Mouse (Mus musculus): ENCODE results near the gene 1700013F07Rik. TPM values are rescaled to one million over a fixed set of nuclear protein-coding genes. Genes with fewer than 3 reads are reported as not detected.

1700013F07Rik gene
- total and polyA plus RNA-seq, 2 experiments from 2014 or later, result 1.8 to 4.5 TPM

GRCm38 (mm10) chr3:108554111-108554561 is 20.2 kb downstream of the 1700013F07Rik start:
- Histone ChIP-seq H3K9ac (peak overlapping the region; percentile 83), H3K36me3 (ENCODE audit: insufficient read depth) (peaks cover 20% of the 10 kb centered on the region), H3K9me3 (ENCODE audit: low read length) (no peaks in the 10 kb centered on the region), H3K4me1 (ENCODE audit: insufficient read depth) (no peaks in the 10 kb centered on the region), H3K4me2 (ENCODE audit: low read depth) (peak overlapping the region; percentile 79), H3K27ac (ENCODE audit: low read depth, low read length) (peak overlapping the region; percentile 91), H3K4me3 (ENCODE audit: low read depth, low read length) (peak overlapping the region; percentile 56), H3K27me3 (ENCODE audit: insufficient read depth, low read length) (no peaks in the 10 kb centered on the region)
- TF ChIP-seq CTCF (IDR thresholded peaks at IDR 0.05; ENCODE audit: low read depth), result no peak
- ATAC-seq (peak; percentile 81), DNase-seq (peak; percentile 69)
- under 1% methylated on average over 40 of the region's 42 CpGs for WGBS

- WGBS, result 19% methylated on average over 22 of the region's 22 CpGs
- TF ChIP-seq CTCF (IDR thresholded peaks at IDR 0.05; ENCODE audit: low read depth), result peak; percentile 91
Observed at GRCm38 (mm10) chr3:108554587-108555312, 20.8 kb downstream of the 1700013F07Rik start.

GRCm38 (mm10) chr3:108557888-108558287 is 23.9 kb downstream of the 1700013F07Rik start:
- no peak overlapping the region for H3K27ac ChIP-seq (ENCODE audit: low read depth, low read length)
- 94% methylated on average over 4 of the region's 4 CpGs for WGBS
- peaks cover 31% of the 10 kb centered on the region for H3K36me3 ChIP-seq (ENCODE audit: insufficient read depth)
- no peak overlapping the region for H3K9ac ChIP-seq
- no peak for TF ChIP-seq CTCF (IDR thresholded peaks at IDR 0.05; ENCODE audit: low read depth)
- no peaks in the 10 kb centered on the region for H3K4me1 ChIP-seq (ENCODE audit: insufficient read depth)
- DNase-seq (no peak), ATAC-seq (no peak)
- H3K4me2 ChIP-seq (ENCODE audit: low read depth), result no peak overlapping the region
- H3K4me3 ChIP-seq (ENCODE audit: low read depth, low read length), result no peak overlapping the region
- no peaks in the 10 kb centered on the region for H3K27me3 ChIP-seq (ENCODE audit: insufficient read depth, low read length)
- H3K9me3 ChIP-seq (ENCODE audit: low read length), result no peaks in the 10 kb centered on the region

More at GRCm38 (mm10) chr3:108554587-108555312, 20.8 kb downstream of the 1700013F07Rik start:
- Histone ChIP-seq H3K4me1 (ENCODE audit: insufficient read depth) (no peaks in the 10 kb centered on the region), H3K4me2 (ENCODE audit: low read depth) (peak overlapping the region; percentile 79), H3K27me3 (ENCODE audit: insufficient read depth, low read length) (no peaks in the 10 kb centered on the region), H3K4me3 (ENCODE audit: low read depth, low read length) (peak overlapping the region; percentile 56), H3K9ac (peak overlapping the region; percentile 83), H3K9me3 (ENCODE audit: low read length) (no peaks in the 10 kb centered on the region), H3K36me3 (ENCODE audit: insufficient read depth) (peaks cover 22% of the 10 kb centered on the region), H3K27ac (ENCODE audit: low read depth, low read length) (peak overlapping the region; percentile 91)
- peak; percentile 98 for ATAC-seq
- DNase-seq, result peak; percentile 97

- ATAC-seq, result peak; percentile 97
- peak within 1 kb of the TSS; percentile 77 for H3K4me2 ChIP-seq (ENCODE audit: low read depth)
- peak; percentile 99 for DNase-seq
- peak within 1 kb of the TSS; percentile 85 for H3K9ac ChIP-seq
- H3K36me3 ChIP-seq (ENCODE audit: insufficient read depth), result peaks cover 26% of the 10 kb centered on the region
- WGBS, result under 1% methylated on average over 45 of the region's 45 CpGs
- peak within 1 kb of the TSS; percentile 83 for H3K4me3 ChIP-seq (ENCODE audit: low read depth, low read length)
- H3K9me3 ChIP-seq (ENCODE audit: low read length), result no peaks in the 10 kb centered on the region
- no peak for TF ChIP-seq CTCF (IDR thresholded peaks at IDR 0.05; ENCODE audit: low read depth)
- H3K27ac ChIP-seq (ENCODE audit: low read depth, low read length), result peak within 1 kb of the TSS; percentile 77
- no peaks in the 10 kb centered on the region for H3K4me1 ChIP-seq (ENCODE audit: insufficient read depth)
- H3K27me3 ChIP-seq (ENCODE audit: insufficient read depth, low read length), result no peaks in the 10 kb centered on the region
Observed at GRCm38 (mm10) chr3:108562133-108562730, 28.3 kb downstream of the 1700013F07Rik start, which contains the start of gene Tmem167b. TSS of gene Tmem167b (minus strand) at chr3:108562466.

- Histone ChIP-seq H3K9me3 (ENCODE audit: low read length) (no peaks in the 10 kb centered on the region), H3K4me3 (ENCODE audit: low read depth, low read length) (peak overlapping the region; percentile 83), H3K4me1 (ENCODE audit: insufficient read depth) (no peaks in the 10 kb centered on the region), H3K27ac (ENCODE audit: low read depth, low read length) (peak overlapping the region; percentile 77), H3K4me2 (ENCODE audit: low read depth) (peak overlapping the region; percentile 77), H3K9ac (peak overlapping the region; percentile 33; the same call in 1 of the 2 replicates), H3K27me3 (ENCODE audit: insufficient read depth, low read length) (no peaks in the 10 kb centered on the region), H3K36me3 (ENCODE audit: insufficient read depth) (peaks cover 22% of the 10 kb centered on the region)
- 4% methylated on average over 15 of the region's 15 CpGs for WGBS
- ATAC-seq, result peak; percentile 69
- peak; percentile 66 for TF ChIP-seq CTCF (IDR thresholded peaks at IDR 0.05; ENCODE audit: low read depth)
- no peak for DNase-seq
Observed at GRCm38 (mm10) chr3:108562777-108563271, 28.9 kb downstream of the 1700013F07Rik start.

GRCm38 (mm10) chr3:108563309-108563708 is 29.4 kb downstream of the 1700013F07Rik start:
- Histone ChIP-seq H3K27ac (ENCODE audit: low read depth, low read length) (peak overlapping the region; percentile 77), H3K4me2 (ENCODE audit: low read depth) (peak overlapping the region; percentile 77), H3K36me3 (ENCODE audit: insufficient read depth) (peaks cover 19% of the 10 kb centered on the region), H3K4me3 (ENCODE audit: low read depth, low read length) (peak overlapping the region; percentile 83), H3K4me1 (ENCODE audit: insufficient read depth) (no peaks in the 10 kb centered on the region), H3K9ac (peak overlapping the region; percentile 33; the same call in 1 of the 2 replicates), H3K9me3 (ENCODE audit: low read length) (no peaks in the 10 kb centered on the region), H3K27me3 (ENCODE audit: insufficient read depth, low read length) (no peaks in the 10 kb centered on the region)
- 13% methylated on average over 4 of the region's 4 CpGs for WGBS
- peak; percentile 87 for DNase-seq
- ATAC-seq, result peak; percentile 32; the same call in 1 of the 2 replicates
- TF ChIP-seq CTCF (IDR thresholded peaks at IDR 0.05; ENCODE audit: low read depth), result peak; percentile 82

All from forebrain, postnatal 0 days (tissue).